Mouse (Mus musculus): Measurements from ENCODE around the gene Patj. TPM values are rescaled to one million over a fixed set of nuclear protein-coding genes. Genes with fewer than 3 reads are reported as not detected.
A peak's percentile ranks its signal among the peaks of the same experiment; 100 is the strongest.

Patj gene
- polyA plus RNA-seq, 1 experiment from 2014 or later = 24.9 TPM

- H3K4me1 ChIP-seq (replicated peaks) = peaks cover 18% of the 10 kb centered on the region
- no peaks in the 10 kb centered on the region for H3K36me3 ChIP-seq
- peaks cover 34% of the 10 kb centered on the region for H3K27me3 ChIP-seq
- H3K9me3 ChIP-seq = no peaks in the 10 kb centered on the region
- no peak overlapping the region for H3K27ac ChIP-seq
- H3K4me3 ChIP-seq (replicated peaks) = no peak overlapping the region
- H3K9ac ChIP-seq (replicated peaks) = no peak overlapping the region
- H3K4me2 ChIP-seq = 0 out of 2 replicates have a peak overlapping the region, but pooled peaks have one; percentile 88
- ATAC-seq (ENCODE audit: insufficient number of reproducible peaks, insufficient read depth, low FRiP score, low TSS enrichment, low read depth) = no peak
- WGBS = 65% methylated on average over 7 of the region's 7 CpGs
Measured at GRCm38 (mm10) chr4:98728716-98729115, 333.1 kb downstream of the Patj start.

GRCm38 (mm10) chr4:98733660-98734059, 338.1 kb downstream of the Patj start:
- WGBS = 92% methylated on average over 16 of the region's 16 CpGs
- H3K27ac ChIP-seq = no peak overlapping the region
- no peak overlapping the region for H3K4me3 ChIP-seq (replicated peaks)
- no peaks in the 10 kb centered on the region for H3K4me1 ChIP-seq (replicated peaks)
- no peak for ATAC-seq (ENCODE audit: insufficient number of reproducible peaks, insufficient read depth, low FRiP score, low TSS enrichment, low read depth)
- no peak overlapping the region; the same call in 1 of the 2 replicates for H3K9ac ChIP-seq (replicated peaks)
- H3K36me3 ChIP-seq = 0 out of 2 replicates have a peak, but pooled peaks cover 3% of the 10 kb centered on the region
- peaks cover 6% of the 10 kb centered on the region for H3K27me3 ChIP-seq
- H3K4me2 ChIP-seq = no peak overlapping the region
- H3K9me3 ChIP-seq = no peaks in the 10 kb centered on the region

GRCm38 (mm10) chr4:98739753-98740152, 344.2 kb downstream of the Patj start:
- 42% methylated on average over 2 of the region's 2 CpGs for WGBS
- Histone ChIP-seq H3K4me2 (no peak overlapping the region), H3K36me3 (no peaks in the 10 kb centered on the region), H3K4me3 (replicated peaks) (no peak overlapping the region), H3K9me3 (no peaks in the 10 kb centered on the region), H3K27ac (no peak overlapping the region), H3K27me3 (no peaks in the 10 kb centered on the region), H3K4me1 (replicated peaks) (peaks cover 5% of the 10 kb centered on the region), H3K9ac (replicated peaks) (no peak overlapping the region)
- ATAC-seq (ENCODE audit: insufficient number of reproducible peaks, insufficient read depth, low FRiP score, low TSS enrichment, low read depth) = no peak

GRCm38 (mm10) chr4:98743209-98743905, 347.8 kb downstream of the Patj start:
- no peak overlapping the region for H3K4me3 ChIP-seq (replicated peaks)
- no peak overlapping the region for H3K9ac ChIP-seq (replicated peaks)

DNA sequence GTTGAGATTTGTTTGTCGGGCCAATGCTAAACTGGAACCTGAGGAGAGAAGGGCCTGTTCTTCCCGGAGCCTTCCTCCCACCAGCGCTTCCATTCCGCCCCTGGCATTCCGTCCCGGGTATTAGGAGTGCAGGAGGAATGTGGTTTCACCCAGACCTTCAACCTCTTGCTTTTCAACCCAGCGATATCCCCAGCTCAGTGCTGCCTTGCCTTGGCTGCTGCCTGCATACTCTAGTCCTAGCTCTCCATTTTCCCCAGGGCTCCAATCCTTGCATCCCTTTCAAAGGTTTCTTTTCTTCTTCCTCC, 348.3 kb downstream of the Patj start:
- Histone ChIP-seq H3K27ac (no peak overlapping the region), H3K4me1 (replicated peaks) (peaks cover 5% of the 10 kb centered on the region), H3K4me2 (no peak overlapping the region), H3K27me3 (no peaks in the 10 kb centered on the region), H3K36me3 (no peaks in the 10 kb centered on the region), H3K9me3 (no peaks in the 10 kb centered on the region), H3K4me3 (replicated peaks) (no peak overlapping the region), H3K9ac (replicated peaks) (no peak overlapping the region)
- no peak for ATAC-seq (ENCODE audit: insufficient number of reproducible peaks, insufficient read depth, low FRiP score, low TSS enrichment, low read depth)
- 21% methylated on average over 7 of the region's 7 CpGs for WGBS

More at GRCm38 (mm10) chr4:98743209-98743905, 347.8 kb downstream of the Patj start:
- Histone ChIP-seq H3K27me3 (no peaks in the 10 kb centered on the region), H3K4me1 (replicated peaks) (peaks cover 5% of the 10 kb centered on the region), H3K9me3 (no peaks in the 10 kb centered on the region), H3K4me2 (no peak overlapping the region), H3K27ac (no peak overlapping the region), H3K36me3 (no peaks in the 10 kb centered on the region)
- WGBS = 74% methylated on average over 3 of the region's 3 CpGs
- ATAC-seq (ENCODE audit: insufficient number of reproducible peaks, insufficient read depth, low FRiP score, low TSS enrichment, low read depth) = no peak

GRCm38 (mm10) chr4:98754456-98754855, 358.9 kb downstream of the Patj start:
- Histone ChIP-seq H3K27me3 (no peaks in the 10 kb centered on the region), H3K27ac (no peak overlapping the region), H3K4me3 (replicated peaks) (no peak overlapping the region), H3K4me2 (no peak overlapping the region), H3K9me3 (no peaks in the 10 kb centered on the region), H3K9ac (replicated peaks) (no peak overlapping the region), H3K36me3 (peaks cover 36% of the 10 kb centered on the region), H3K4me1 (replicated peaks) (peaks cover 4% of the 10 kb centered on the region; the same call in 1 of the 2 replicates)
- ATAC-seq (ENCODE audit: insufficient number of reproducible peaks, insufficient read depth, low FRiP score, low TSS enrichment, low read depth) = no peak
- 78% methylated on average over 4 of the region's 4 CpGs for WGBS

- H3K36me3 ChIP-seq = peaks cover 51% of the 10 kb centered on the region
- H3K4me2 ChIP-seq = no peak overlapping the region
- peaks cover 4% of the 10 kb centered on the region; the same call in 1 of the 2 replicates for H3K4me1 ChIP-seq (replicated peaks)
- no peaks in the 10 kb centered on the region for H3K27me3 ChIP-seq
- H3K27ac ChIP-seq = no peak overlapping the region
- ATAC-seq (ENCODE audit: insufficient number of reproducible peaks, insufficient read depth, low FRiP score, low TSS enrichment, low read depth) = no peak
- 78% methylated on average over 11 of the region's 11 CpGs for WGBS
- H3K9ac ChIP-seq (replicated peaks) = no peak overlapping the region
- H3K4me3 ChIP-seq (replicated peaks) = no peak overlapping the region
- no peaks in the 10 kb centered on the region for H3K9me3 ChIP-seq
Measured at GRCm38 (mm10) chr4:98756141-98756540, 360.6 kb downstream of the Patj start.

DNA sequence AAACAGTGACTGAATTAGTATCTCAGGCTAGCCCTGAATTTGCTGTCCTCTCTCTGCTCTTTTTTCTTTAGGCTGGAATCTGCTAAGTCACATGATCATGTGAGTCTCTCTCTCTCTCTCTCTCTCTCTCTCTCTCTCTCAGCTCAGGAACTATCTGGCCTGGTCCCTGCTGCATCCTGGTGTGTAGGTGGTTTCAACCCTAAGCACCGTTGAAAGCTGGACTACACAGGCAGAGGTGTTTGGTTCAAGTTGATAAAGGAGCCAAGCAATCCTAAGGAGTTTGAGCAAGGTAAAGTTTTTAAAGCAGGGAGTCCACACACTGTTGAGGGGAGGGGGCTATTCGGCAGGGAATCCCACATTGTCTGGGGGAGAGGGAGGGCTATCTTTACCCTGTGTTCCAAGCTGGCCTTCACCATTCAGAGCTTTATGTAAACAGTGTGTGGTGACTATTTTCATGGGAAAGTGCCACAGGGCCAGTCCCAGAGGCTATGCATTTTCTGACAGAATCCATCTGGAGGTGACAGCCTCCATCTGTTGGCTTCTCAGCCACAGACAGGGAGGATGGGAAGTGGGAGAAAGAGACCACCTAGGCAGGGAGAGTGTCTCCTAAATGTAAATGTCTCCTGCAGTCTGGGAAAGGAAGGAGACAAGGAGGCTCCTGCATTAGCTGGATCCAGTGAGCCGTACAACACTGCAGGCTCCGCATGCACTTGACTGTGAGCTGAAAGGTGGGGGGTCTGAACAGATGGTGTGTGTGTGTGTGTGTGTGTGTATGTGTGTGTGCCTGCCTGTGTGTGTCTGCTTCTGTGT, 362.6 kb downstream of the Patj start:
- no peak overlapping the region for H3K4me3 ChIP-seq (replicated peaks)
- peaks cover 65% of the 10 kb centered on the region for H3K36me3 ChIP-seq
- no peak overlapping the region for H3K9ac ChIP-seq (replicated peaks)
- ATAC-seq (ENCODE audit: insufficient number of reproducible peaks, insufficient read depth, low FRiP score, low TSS enrichment, low read depth) = no peak
- H3K4me2 ChIP-seq = no peak overlapping the region
- no peak overlapping the region for H3K27ac ChIP-seq
- WGBS = 62% methylated on average over 4 of the region's 4 CpGs
- peaks cover 4% of the 10 kb centered on the region; the same call in 1 of the 2 replicates for H3K4me1 ChIP-seq (replicated peaks)
- no peaks in the 10 kb centered on the region for H3K27me3 ChIP-seq
- H3K9me3 ChIP-seq = no peaks in the 10 kb centered on the region

DNA sequence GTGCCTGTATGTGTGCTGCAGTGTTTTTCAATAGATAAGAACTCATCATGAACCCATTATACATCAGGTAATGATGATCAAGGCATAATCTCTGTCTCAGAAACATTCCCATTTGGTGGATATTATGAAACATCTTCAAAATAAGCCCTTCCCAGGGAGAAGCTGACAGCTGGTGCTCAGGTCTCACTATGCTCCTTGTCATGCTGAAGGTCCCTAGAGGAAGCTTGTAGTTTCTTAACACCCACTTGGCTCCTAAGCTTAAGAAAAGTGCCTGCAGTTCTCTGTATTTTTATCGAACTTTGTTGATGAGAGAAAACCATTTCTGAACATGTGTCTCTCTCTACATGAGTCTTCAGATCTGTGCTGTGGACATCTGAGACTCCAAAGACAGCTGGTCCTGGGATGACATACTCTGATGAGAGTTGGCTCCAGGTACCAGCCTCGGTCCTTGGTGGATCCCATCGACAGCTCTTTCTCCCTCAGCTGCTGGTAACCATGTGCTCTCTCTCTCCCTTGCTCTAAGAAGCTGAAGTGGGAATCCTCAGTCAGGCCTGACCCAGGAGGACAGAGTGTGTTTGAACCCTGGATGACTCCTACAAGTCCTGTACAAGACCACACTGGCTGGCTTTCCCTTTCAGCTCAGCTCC, 363.4 kb downstream of the Patj start:
- Histone ChIP-seq H3K9me3 (no peaks in the 10 kb centered on the region), H3K27ac (no peak overlapping the region), H3K27me3 (no peaks in the 10 kb centered on the region), H3K9ac (replicated peaks) (no peak overlapping the region), H3K4me1 (replicated peaks) (peaks cover 4% of the 10 kb centered on the region; the same call in 1 of the 2 replicates), H3K4me3 (replicated peaks) (no peak overlapping the region), H3K36me3 (peaks cover 70% of the 10 kb centered on the region), H3K4me2 (no peak overlapping the region)
- ATAC-seq (ENCODE audit: insufficient number of reproducible peaks, insufficient read depth, low FRiP score, low TSS enrichment, low read depth) = no peak
- WGBS = 87% methylated on average over 3 of the region's 3 CpGs

- H3K4me3 ChIP-seq (replicated peaks) = no peak overlapping the region
- H3K36me3 ChIP-seq = peaks cover 58% of the 10 kb centered on the region
- H3K27ac ChIP-seq = peak overlapping the region; percentile 41; the same call in 1 of the 2 replicates
- no peaks in the 10 kb centered on the region for H3K27me3 ChIP-seq
- H3K9me3 ChIP-seq = peaks cover 4% of the 10 kb centered on the region; the same call in 1 of the 2 replicates
- ATAC-seq (ENCODE audit: insufficient number of reproducible peaks, insufficient read depth, low FRiP score, low TSS enrichment, low read depth) = 0 out of 2 replicates have a peak, but pooled peaks have one; percentile 56
- H3K4me1 ChIP-seq (replicated peaks) = peaks cover 13% of the 10 kb centered on the region
- no peak overlapping the region for H3K9ac ChIP-seq (replicated peaks)
- no peak overlapping the region for H3K4me2 ChIP-seq
- 61% methylated on average over 14 of the region's 14 CpGs for WGBS
Measured at GRCm38 (mm10) chr4:98767134-98768133, 371.8 kb downstream of the Patj start.
